Mouse (Mus musculus) heart, postnatal 10 days (tissue): ENCODE measurements at regions not wholly inside any gene's neighbourhood (a gene's known extent, or its start where the extent isn't known, plus 50 kb on each side); places are given as distances from the start of the nearest gene placed in this dataset.
A peak's percentile ranks its signal among the peaks of the same experiment; 100 is the strongest.

Experiments used
- DNase-seq, 2 experiments: peaks; one replicate each; pipeline ENCODE4 v3.0.0; 2021
- intact Hi-C: fragments of 180-260 bp; cut with DNase I; formaldehyde crosslinking; loops from one replicate; pipeline ENCODE4 v1.15.1; 2025

- DNase-seq: no peak
- intact Hi-C loops: no loop called here
Observed at GRCm38 (mm10) chr1:147703467-147703866, 1208.9 kb downstream of the Brinp3 start.

GRCm38 (mm10) chr1:147729930-147730329 is 1235.4 kb downstream of the Brinp3 start:
- DNase-seq: no peak
- intact Hi-C loops: no loop called here

GRCm38 (mm10) chr1:147766094-147766493 is 1271.5 kb downstream of the Brinp3 start:
- peak; percentile 1 to 5 for DNase-seq
- intact Hi-C loops: no loop called here

- intact Hi-C loops: no loop called here
- DNase-seq: no peak
Observed at GRCm38 (mm10) chr1:147802759-147803158, 1308.2 kb downstream of the Brinp3 start.
